Mouse (Mus musculus) cerebellum, adult 2 months (tissue): ENCODE data around the gene Clmn. TPM values are rescaled to one million over a fixed set of nuclear protein-coding genes. Genes with fewer than 3 reads are reported as not detected.
A peak's percentile ranks its signal among the peaks of the same experiment; 100 is the strongest.

Source experiments
- DNase-seq, 2 experiments: peaks; one replicate each; pipeline ENCODE4 v3.0.0; 2021
- H3K27ac ChIP-seq: fragments of 200-500 bp; 2 replicates; pipeline ENCODE4 v1.5.1; 2012; ENCODE audit warnings: low read length, control low read depth, inconsistent platforms; ENCODE audit not compliant: insufficient read depth
- H3K27me3 ChIP-seq: fragments of 200-500 bp; 2 replicates; pipeline ENCODE4 v1.6.1; 2012; ENCODE audit warnings: inconsistent platforms, mild to moderate bottlenecking, low read length, moderate library complexity; ENCODE audit not compliant: control insufficient read depth, insufficient read depth
- H3K4me1 ChIP-seq: fragments of 200-500 bp; 2 replicates; pipeline ENCODE4 v1.6.1; 2011; ENCODE audit warnings: low read length; ENCODE audit not compliant: control insufficient read depth, insufficient read depth
- H3K4me3 ChIP-seq: fragments of 200-500 bp; replicated peaks from 2 replicates; pipeline ENCODE3; 2011; ENCODE audit warnings: mild to moderate bottlenecking, low read depth, low read length, control low read depth; ENCODE audit not compliant: insufficient read depth
- CTCF ChIP-seq: fragments of 200-500 bp; IDR thresholded peaks from 2 replicates; pipeline ENCODE4 v1.5.1; 2011; ENCODE audit warnings: low read depth, mild to moderate bottlenecking, control low read depth, low read length, moderate library complexity, borderline replicate concordance; ENCODE audit not compliant: insufficient read depth
- POLR2A ChIP-seq: fragments of 200-500 bp; IDR thresholded peaks from 2 replicates; pipeline ENCODE4 v1.6.1; 2011; ENCODE audit warnings: low read length, control low read depth, borderline replicate concordance; ENCODE audit not compliant: insufficient read depth
- WGBS: fragments of 180-500 bp; shearing (Covaris S2); methylation state at CpG from one replicate; pipeline ENCODE4 v1.1.7; 2018; 5-methylcytosine and 5-hydroxymethylcytosine counted together
- polyA plus RNA-seq: library from polyadenylated mRNA; depleted of rRNA; stranded (reverse); fragments of >200 nt; gene quantifications from 2 replicates; pipeline ENCODE4 v1.2.3, GENCODE M21; 2012

The Clmn gene
- polyA plus RNA-seq, 1 experiment, result 30.6 TPM

- no peak for DNase-seq
- H3K4me1 ChIP-seq, result peaks cover 3% of the 10 kb centered on the region; the same call in 1 of the 2 replicates
- no peak overlapping the region for H3K4me3 ChIP-seq
- TF ChIP-seq POLR2A (no peak), CTCF (no peak)
- no peak overlapping the region for H3K27ac ChIP-seq
- no peaks in the 10 kb centered on the region for H3K27me3 ChIP-seq
- 88% methylated on average over 13 of the region's 13 CpGs for WGBS
Measured at GRCm38 (mm10) chr12:104902392-104903053, 37.6 kb upstream of the Clmn start.

GRCm38 (mm10) chr12:104901320-104901719, 36.4 kb upstream of the Clmn start:
- WGBS, result 29% methylated on average over 8 of the region's 8 CpGs
- DNase-seq, result peak in 1 of 2 experiments; percentile 44
- peaks cover 3% of the 10 kb centered on the region; the same call in 1 of the 2 replicates for H3K4me1 ChIP-seq
- H3K27me3 ChIP-seq, result no peaks in the 10 kb centered on the region
- TF ChIP-seq POLR2A (no peak), CTCF (no peak)
- no peak overlapping the region for H3K27ac ChIP-seq
- no peak overlapping the region for H3K4me3 ChIP-seq

DNA sequence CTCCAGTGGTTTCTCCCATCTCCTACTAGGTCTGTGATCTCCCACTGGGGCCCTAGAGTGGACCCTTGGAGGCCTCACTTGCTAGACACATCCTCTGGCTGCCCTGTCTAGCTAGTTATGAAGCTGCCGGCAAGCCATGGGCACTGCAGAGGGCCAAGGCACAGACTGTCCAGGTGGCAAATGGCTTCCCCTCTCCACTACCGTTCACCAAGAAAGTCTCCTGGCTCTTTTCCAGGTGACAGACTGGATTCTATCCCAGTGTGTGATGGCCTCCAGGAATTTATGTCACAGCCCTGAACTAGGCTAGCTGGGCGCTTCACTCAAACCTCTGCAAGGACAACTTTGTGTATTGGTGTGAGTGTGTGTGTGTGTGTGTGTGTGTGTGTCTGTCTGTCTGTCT, 35.0 kb upstream of the Clmn start:
- 9% methylated on average over 3 of the region's 3 CpGs for WGBS
- H3K27ac ChIP-seq, result no peak overlapping the region
- TF ChIP-seq CTCF, result no peak
- no peak for TF ChIP-seq POLR2A
- H3K4me1 ChIP-seq, result peaks cover 3% of the 10 kb centered on the region; the same call in 1 of the 2 replicates
- peak; percentile 48 to 72 for DNase-seq
- H3K27me3 ChIP-seq, result no peaks in the 10 kb centered on the region
- no peak overlapping the region for H3K4me3 ChIP-seq

- DNase-seq, result no peak
- TF ChIP-seq CTCF (no peak), POLR2A (no peak)
- H3K4me1 ChIP-seq, result peaks cover 3% of the 10 kb centered on the region; the same call in 1 of the 2 replicates
- H3K4me3 ChIP-seq, result no peak overlapping the region
- H3K27ac ChIP-seq, result no peak overlapping the region
- H3K27me3 ChIP-seq, result no peaks in the 10 kb centered on the region
- WGBS, result 70% methylated on average over 11 of the region's 11 CpGs
Measured at GRCm38 (mm10) chr12:104899161-104899560, 34.3 kb upstream of the Clmn start.

GRCm38 (mm10) chr12:104898718-104899117, 33.8 kb upstream of the Clmn start:
- no peak for TF ChIP-seq POLR2A
- no peak for TF ChIP-seq CTCF
- Histone ChIP-seq H3K27ac (no peak overlapping the region), H3K4me3 (no peak overlapping the region), H3K27me3 (no peaks in the 10 kb centered on the region), H3K4me1 (peaks cover 3% of the 10 kb centered on the region; the same call in 1 of the 2 replicates)
- WGBS, result 79% methylated on average over 9 of the region's 9 CpGs
- no peak for DNase-seq

GRCm38 (mm10) chr12:104897051-104897618, 32.3 kb upstream of the Clmn start:
- TF ChIP-seq POLR2A (no peak), CTCF (no peak)
- no peak overlapping the region for H3K27ac ChIP-seq
- DNase-seq, result no peak
- H3K4me3 ChIP-seq, result no peak overlapping the region
- H3K27me3 ChIP-seq, result no peaks in the 10 kb centered on the region
- WGBS, result 81% methylated on average over 8 of the region's 8 CpGs
- H3K4me1 ChIP-seq, result peaks cover 3% of the 10 kb centered on the region; the same call in 1 of the 2 replicates

DNA sequence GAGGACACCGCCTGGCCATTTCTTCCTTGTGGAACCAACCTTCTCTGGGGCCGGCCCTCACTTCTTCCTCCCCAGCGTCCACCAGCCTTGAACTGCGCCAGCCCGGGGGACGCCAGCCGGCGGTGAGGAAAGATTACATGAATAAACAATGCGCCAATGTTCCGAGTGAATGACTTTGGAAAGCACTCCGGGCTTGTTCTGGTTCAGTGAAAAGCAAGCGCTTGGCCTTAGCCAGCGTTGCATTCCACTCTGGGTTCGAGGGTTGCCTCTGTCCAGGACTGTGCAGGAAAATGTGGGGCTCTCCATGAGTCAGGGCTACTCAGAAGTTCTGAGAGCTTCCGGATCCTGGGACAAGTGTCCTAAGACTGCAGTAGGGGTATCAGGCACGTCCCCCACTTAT, 31.8 kb upstream of the Clmn start:
- H3K27ac ChIP-seq, result 0 out of 2 replicates have a peak overlapping the region, but pooled peaks have one; percentile 44
- TF ChIP-seq POLR2A (no peak), CTCF (no peak)
- DNase-seq, result peak in 1 of 2 experiments; percentile 34
- WGBS, result 46% methylated on average over 16 of the region's 16 CpGs
- peaks cover 3% of the 10 kb centered on the region; the same call in 1 of the 2 replicates for H3K4me1 ChIP-seq
- H3K4me3 ChIP-seq, result no peak overlapping the region
- H3K27me3 ChIP-seq, result no peaks in the 10 kb centered on the region

DNA sequence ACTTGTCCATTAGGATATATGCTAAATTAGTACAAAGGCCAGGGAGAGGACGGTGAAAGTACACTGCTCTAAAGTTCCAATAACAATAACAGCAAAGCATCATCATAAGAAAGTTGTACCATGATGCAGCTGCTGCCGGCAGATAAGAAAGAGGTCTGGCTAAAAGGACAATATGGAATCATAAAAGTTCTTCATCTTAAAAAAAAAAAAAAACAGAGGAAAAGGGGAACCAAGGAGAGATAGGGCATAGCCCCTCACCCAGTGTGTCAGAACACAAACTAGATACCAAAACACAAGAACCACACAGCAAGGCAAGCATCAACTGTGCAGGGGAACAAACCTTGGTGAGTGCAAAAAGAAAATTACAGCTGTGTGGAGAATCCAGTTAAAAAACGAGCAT, 27.4 kb upstream of the Clmn start:
- DNase-seq, result no peak
- TF ChIP-seq CTCF, result no peak
- TF ChIP-seq POLR2A, result no peak
- Histone ChIP-seq H3K27ac (no peak overlapping the region), H3K27me3 (no peaks in the 10 kb centered on the region; the same call in 1 of the 2 replicates), H3K4me1 (no peaks in the 10 kb centered on the region), H3K4me3 (no peak overlapping the region)
- 98% methylated on average over 3 of the region's 3 CpGs for WGBS
